Mouse (Mus musculus) kidney, adult 2 months (tissue): ENCODE measurements at regions not wholly inside any gene's neighbourhood (a gene's known extent, or its start where the extent isn't known, plus 50 kb on each side); places are given as distances from the start of the nearest gene placed in this dataset.

ENCODE experiments used
- DNase-seq: peaks from one replicate; pipeline ENCODE4 v3.0.0; 2021
- H3K27ac ChIP-seq: fragments of 200-500 bp; 2 replicates; pipeline ENCODE4 v1.5.1; 2012; ENCODE audit warnings: low read depth, low read length, control low read depth, inconsistent platforms; ENCODE audit not compliant: insufficient read depth
- H3K27me3 ChIP-seq: fragments of 200-500 bp; replicated peaks from 2 replicates; pipeline ENCODE4 v1.6.1; 2012; ENCODE audit warnings: mild to moderate bottlenecking, moderate library complexity, low read length, inconsistent platforms; ENCODE audit not compliant: control insufficient read depth, insufficient read depth
- H3K36me3 ChIP-seq: fragments of 200-500 bp; 2 replicates; pipeline ENCODE4 v1.6.1; 2012; ENCODE audit warnings: mild to moderate bottlenecking, moderate library complexity, low read length, inconsistent platforms; ENCODE audit not compliant: control insufficient read depth, insufficient read depth
- H3K4me1 ChIP-seq: fragments of 200-500 bp; 2 replicates; pipeline ENCODE4 v1.6.1; 2011; ENCODE audit warnings: low read length; ENCODE audit not compliant: control insufficient read depth, insufficient read depth
- H3K4me3 ChIP-seq: fragments of 200-500 bp; 2 replicates; pipeline ENCODE4 v1.5.1; 2011; ENCODE audit warnings: mild to moderate bottlenecking, low read depth, low read length, control low read depth; ENCODE audit not compliant: insufficient read depth
- CTCF ChIP-seq: fragments of 200-500 bp; conservative IDR thresholded peaks from 2 replicates; pipeline ENCODE4 v1.5.1; 2011; ENCODE audit warnings: low read depth, mild to moderate bottlenecking, control low read depth, low read length, moderate library complexity, mixed read lengths; ENCODE audit not compliant: insufficient read depth, insufficient read length
- POLR2A ChIP-seq: fragments of 200-500 bp; IDR thresholded peaks from one replicate; pipeline ENCODE4 v1.6.1; 2011; ENCODE audit warnings: low read depth, low read length, control low read depth
- WGBS: fragments of 180-500 bp; shearing (Covaris S2); methylation state at CpG from one replicate; pipeline ENCODE4 v1.1.7; 2018; 5-methylcytosine and 5-hydroxymethylcytosine counted together

GRCm38 (mm10) chr4:69870638-69871037 lies 539.6 kb downstream of the Cdk5rap2 start:
- WGBS = 30% methylated on average over 2 of the region's 2 CpGs
- no peak for DNase-seq
- Histone ChIP-seq H3K27me3 (no peaks in the 10 kb centered on the region), H3K27ac (no peak overlapping the region), H3K36me3 (no peaks in the 10 kb centered on the region), H3K4me1 (no peaks in the 10 kb centered on the region), H3K4me3 (no peak overlapping the region)
- TF ChIP-seq CTCF = no peak
- no peak for TF ChIP-seq POLR2A

GRCm38 (mm10) chr4:69855001-69855400 lies 555.2 kb downstream of the Cdk5rap2 start:
- H3K4me1 ChIP-seq = no peaks in the 10 kb centered on the region

GRCm38 (mm10) chr4:69852637-69853036 lies 557.6 kb downstream of the Cdk5rap2 start:
- Histone ChIP-seq H3K27ac (no peak overlapping the region), H3K4me1 (no peaks in the 10 kb centered on the region), H3K4me3 (no peak overlapping the region), H3K36me3 (no peaks in the 10 kb centered on the region), H3K27me3 (no peaks in the 10 kb centered on the region)
- TF ChIP-seq CTCF = no peak
- TF ChIP-seq POLR2A = no peak
- 49% methylated on average over 1 of the region's 1 CpGs for WGBS
- no peak for DNase-seq

More at GRCm38 (mm10) chr4:69855001-69855400, 555.2 kb downstream of the Cdk5rap2 start:
- 94% methylated on average over 13 of the region's 13 CpGs for WGBS
- Histone ChIP-seq H3K27ac (no peak overlapping the region), H3K4me3 (no peak overlapping the region), H3K27me3 (no peaks in the 10 kb centered on the region), H3K36me3 (no peaks in the 10 kb centered on the region)
- no peak for DNase-seq
- TF ChIP-seq POLR2A = no peak
- TF ChIP-seq CTCF = no peak

- Histone ChIP-seq H3K4me1 (no peaks in the 10 kb centered on the region), H3K36me3 (no peaks in the 10 kb centered on the region), H3K4me3 (no peak overlapping the region), H3K27ac (no peak overlapping the region), H3K27me3 (no peaks in the 10 kb centered on the region)
- no peak for DNase-seq
- 82% methylated on average over 3 of the region's 3 CpGs for WGBS
- TF ChIP-seq CTCF (no peak), POLR2A (no peak)
Observed at GRCm38 (mm10) chr4:69849423-69849822, 560.8 kb downstream of the Cdk5rap2 start.

GRCm38 (mm10) chr4:69839868-69840267 lies 570.4 kb downstream of the Cdk5rap2 start:
- TF ChIP-seq CTCF (no peak), POLR2A (no peak)
- H3K4me3 ChIP-seq = no peak overlapping the region
- H3K4me1 ChIP-seq = no peaks in the 10 kb centered on the region
- H3K27me3 ChIP-seq = no peaks in the 10 kb centered on the region
- WGBS = 41% methylated on average over 9 of the region's 9 CpGs
- H3K27ac ChIP-seq = no peak overlapping the region
- no peak for DNase-seq
- H3K36me3 ChIP-seq = no peaks in the 10 kb centered on the region

DNA sequence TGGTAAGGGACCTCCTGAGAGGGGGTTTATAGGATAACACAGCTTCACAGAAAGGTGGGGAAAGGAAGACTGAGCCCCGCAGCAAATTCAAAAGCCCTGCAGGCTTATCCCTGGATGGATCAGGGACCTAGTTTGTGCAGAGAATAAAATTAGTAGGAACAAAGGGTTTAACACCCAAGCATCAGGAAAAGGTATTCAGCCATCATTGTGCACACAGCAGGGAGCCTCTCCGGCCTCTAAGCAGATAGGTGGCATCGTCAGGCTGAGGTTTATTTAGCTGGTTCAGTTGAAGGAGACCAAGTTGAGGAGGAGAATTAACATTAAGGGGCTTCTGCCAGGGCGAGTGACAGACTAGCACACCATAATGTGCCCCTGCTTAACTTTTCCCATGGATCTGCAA lies 571.3 kb downstream of the Cdk5rap2 start:
- no peak overlapping the region for H3K27ac ChIP-seq
- no peak overlapping the region for H3K4me3 ChIP-seq
- WGBS = 53% methylated on average over 4 of the region's 4 CpGs
- H3K4me1 ChIP-seq = no peaks in the 10 kb centered on the region
- no peaks in the 10 kb centered on the region for H3K27me3 ChIP-seq
- no peak for DNase-seq
- H3K36me3 ChIP-seq = no peaks in the 10 kb centered on the region
- TF ChIP-seq POLR2A (no peak), CTCF (no peak)

GRCm38 (mm10) chr4:69824903-69825268 lies 585.4 kb downstream of the Cdk5rap2 start:
- no peak overlapping the region for H3K4me3 ChIP-seq
- no peaks in the 10 kb centered on the region for H3K4me1 ChIP-seq
- no peak overlapping the region for H3K27ac ChIP-seq
- DNase-seq = no peak
- TF ChIP-seq CTCF (no peak), POLR2A (no peak)
- H3K27me3 ChIP-seq = no peaks in the 10 kb centered on the region
- 61% methylated on average over 3 of the region's 3 CpGs for WGBS
- H3K36me3 ChIP-seq = no peaks in the 10 kb centered on the region

DNA sequence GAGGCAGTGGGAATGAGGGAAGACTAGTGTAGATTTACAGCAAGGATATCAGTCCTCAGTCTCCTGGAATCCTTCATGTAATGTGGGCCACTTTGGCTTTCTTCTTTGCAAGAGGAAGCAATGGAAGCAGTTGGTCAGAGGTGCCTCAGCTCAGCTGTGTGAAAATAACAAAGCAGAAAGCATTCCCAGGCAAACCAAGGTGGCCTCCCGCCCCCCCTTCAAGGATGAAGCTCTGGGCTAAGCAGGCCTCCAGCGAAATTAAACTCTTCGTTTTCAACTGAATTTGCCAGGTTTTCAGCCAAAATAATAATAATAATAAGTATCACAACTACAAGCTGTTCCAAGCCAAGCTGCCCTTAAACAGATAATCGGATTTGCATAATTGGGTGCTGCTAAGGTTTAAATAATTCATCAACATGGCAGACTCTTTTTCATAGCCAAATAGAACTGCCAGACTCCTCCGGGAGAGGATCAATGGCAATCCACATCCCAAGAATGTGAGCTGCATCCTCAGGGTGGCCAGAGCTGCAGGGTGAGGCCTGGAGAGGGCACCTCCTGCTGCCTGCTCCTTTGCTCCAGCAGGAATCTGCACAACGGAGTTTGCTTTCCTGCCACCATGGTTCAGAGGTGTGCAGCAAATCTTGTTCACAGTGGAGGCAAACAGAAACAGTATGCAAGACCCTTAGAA lies 585.9 kb downstream of the Cdk5rap2 start:
- Histone ChIP-seq H3K27ac (no peak overlapping the region), H3K4me3 (no peak overlapping the region), H3K36me3 (no peaks in the 10 kb centered on the region), H3K4me1 (no peaks in the 10 kb centered on the region), H3K27me3 (no peaks in the 10 kb centered on the region)
- WGBS = 57% methylated on average over 6 of the region's 6 CpGs
- TF ChIP-seq POLR2A (no peak), CTCF (no peak)
- DNase-seq = no peak
